Mouse (Mus musculus) urinary bladder, postnatal 10 days (tissue): ENCODE measurements around the gene Selenok.

Experiments used
- DNase-seq: peaks from one replicate; pipeline ENCODE4 v3.0.0; 2022; ENCODE audit warnings: low spot score

Gene Selenok

DNA sequence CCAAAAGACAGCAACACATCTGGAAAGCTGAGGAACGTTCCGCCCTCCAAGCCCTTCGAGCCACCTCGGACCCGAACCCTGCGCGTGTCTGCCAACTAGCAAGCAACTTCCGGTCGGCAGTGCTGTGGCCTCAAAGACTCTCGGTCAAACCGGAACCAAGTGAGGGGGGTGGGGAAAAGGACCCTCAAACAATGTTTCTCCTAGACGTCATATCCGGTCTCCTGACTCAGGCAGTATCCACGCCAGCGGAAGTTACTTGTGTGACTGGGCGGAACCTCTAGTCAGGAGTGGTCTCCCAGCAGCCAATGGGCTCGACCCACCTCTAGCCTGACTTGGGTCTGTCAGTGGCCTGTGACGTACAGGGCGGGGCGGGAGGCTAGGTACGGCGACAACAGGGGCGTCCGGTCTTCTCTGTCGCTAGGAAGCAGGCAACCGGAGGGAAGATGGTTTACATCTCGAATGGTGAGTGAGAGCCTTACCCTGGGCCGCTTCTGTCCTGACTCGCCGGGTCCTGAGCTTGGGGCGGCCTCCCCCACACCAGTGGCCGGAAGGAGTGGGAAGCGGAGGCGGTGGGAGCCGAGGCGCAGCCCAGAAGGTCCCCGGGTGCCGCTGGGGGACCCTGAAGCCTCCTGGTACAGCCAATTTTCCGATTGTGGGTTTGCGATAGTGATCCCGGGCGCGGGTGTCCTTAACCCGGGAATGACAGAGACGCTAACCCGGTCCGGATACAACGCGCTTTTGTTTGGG is at the start of gene Selenok:
Selenok (plus strand) TSS at position 234 of the 747 bp plus-strand sequence.
- peak; percentile 82 for DNase-seq

DNA sequence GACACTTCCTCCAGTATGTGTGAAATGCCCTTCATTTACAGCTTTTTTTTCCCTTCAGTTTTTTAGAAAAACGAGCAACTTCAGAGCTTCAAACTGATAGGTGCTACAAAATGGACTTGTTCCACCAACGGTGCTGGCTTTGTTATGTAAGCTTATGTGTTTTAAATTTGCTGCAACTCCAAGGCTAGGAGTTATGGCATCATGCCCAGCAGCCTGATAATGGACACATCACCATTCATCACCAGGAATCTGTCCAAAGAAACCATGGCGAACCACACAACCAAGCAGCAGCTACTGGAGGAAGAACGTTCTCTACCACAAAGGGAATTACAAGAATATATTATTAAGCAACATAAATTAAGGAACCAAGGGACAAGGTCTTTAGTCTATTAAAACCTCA is 39.1 kb upstream of the Selenok start:
- DNase-seq = no peak

DNA sequence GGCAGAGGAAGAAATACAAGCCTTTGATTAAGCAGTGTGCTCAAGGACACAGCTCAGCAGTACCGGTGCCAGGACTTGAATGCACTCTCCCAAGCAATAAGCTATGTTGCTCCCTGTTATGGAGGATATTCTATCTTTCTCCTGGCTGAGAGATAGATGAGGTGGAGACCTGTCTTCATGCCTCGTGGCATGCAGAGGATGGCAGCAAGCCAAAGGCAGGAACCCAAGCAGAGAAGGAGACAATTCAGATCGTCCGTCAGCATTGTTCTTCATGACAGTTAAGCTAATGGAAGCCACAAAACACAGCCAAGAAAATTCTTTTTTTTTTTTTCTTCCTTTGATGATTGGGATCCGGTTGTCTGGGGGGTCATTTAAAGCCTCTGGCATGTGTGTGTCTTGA is 32.6 kb upstream of the Selenok start:
- no peak for DNase-seq

DNA sequence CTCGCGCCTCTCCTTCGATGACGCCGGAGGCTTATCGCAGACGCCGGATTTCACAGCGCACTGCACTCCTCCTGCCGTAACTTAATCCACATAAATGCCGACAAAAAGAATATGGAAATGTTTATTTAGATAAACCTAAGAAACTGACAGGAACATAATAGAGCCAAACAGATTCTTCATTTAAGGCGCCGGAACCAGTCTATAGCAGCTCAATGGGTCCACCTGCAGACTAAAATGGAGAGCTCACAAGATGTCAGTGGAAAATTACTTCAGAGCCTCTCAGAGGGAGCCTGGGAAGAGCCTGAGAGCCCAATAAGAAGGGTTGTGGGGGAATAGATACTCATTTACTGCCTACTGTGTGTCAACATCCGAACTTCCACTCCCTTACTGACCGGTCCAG is 30.6 kb upstream of the Selenok start:
- DNase-seq = no peak

DNA sequence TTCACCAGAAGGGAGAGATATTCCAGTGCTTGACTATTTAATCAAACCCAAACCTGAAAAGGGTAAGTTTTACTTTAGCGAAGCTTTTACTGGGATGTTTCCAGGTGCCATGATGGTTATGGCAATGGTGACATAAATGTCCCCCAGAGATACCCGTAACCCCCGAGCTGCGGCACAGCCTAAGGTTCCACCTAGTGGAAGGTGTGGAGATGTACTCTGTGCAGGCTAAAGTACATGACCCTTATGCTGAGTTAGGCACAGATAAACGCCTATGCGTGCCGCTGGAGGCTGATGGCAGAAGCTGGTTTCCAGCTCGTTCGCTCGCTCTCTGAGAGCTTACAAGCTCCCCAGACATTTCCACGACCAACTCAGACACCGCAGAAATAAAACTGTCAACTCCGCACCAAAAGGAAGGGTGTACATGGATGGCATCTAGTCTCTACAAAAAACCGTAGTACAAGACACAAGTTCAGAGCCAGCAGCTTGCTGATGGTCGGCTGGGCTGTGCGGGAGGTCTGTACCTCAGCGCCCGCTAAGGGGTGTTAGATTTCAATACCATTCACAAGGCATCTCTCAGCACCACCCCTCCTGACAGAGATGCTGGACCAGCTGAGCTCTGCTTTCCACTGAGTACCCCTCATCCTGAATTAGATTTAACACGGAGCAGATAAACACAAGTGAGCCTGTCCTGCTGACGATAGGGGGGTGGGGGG is 28.4 kb upstream of the Selenok start:
- DNase-seq = no peak

DNA sequence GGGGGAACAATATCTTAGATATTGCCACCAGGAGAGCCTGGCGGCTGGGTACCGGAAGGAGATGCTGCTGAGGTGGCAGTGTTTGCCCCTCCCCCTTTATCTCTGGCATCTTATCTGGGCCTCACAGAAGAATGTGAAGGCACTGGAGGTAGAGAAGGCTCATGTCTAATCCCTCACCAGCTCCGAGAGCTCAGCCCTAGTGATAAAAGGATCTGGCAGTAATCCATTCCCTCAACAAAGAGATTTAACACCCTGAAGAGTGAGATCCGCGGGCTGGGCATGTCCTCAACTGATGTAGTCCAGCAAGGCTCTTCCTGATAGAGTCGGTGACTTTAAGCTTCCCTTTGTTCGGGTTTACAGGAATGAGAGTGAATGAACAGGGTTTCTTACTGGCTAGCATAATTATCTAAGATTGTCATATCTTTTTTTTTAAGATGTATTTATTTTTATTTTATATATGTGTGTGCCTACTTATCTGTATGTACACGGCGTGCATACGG is 27.7 kb upstream of the Selenok start:
- no peak for DNase-seq

DNA sequence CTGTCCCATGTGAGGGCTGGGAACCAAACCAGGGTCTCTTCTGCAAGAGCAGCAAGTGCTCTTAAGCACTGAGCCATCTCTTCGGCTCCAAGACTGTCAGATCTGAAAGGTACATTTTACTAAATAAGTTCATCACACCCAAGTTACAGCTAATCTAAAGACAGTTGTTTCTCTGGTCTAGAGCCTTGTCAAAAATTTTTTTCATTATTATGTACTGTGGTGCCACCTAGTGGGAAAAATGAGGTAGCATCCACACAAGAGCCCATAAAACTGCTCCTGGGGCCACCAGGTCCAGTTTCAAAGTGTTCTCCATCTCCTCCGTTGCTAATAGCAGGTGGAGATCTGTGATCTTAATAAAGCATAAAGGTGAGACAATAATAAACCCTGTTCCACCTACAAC is 27.2 kb upstream of the Selenok start:
- no peak for DNase-seq

DNA sequence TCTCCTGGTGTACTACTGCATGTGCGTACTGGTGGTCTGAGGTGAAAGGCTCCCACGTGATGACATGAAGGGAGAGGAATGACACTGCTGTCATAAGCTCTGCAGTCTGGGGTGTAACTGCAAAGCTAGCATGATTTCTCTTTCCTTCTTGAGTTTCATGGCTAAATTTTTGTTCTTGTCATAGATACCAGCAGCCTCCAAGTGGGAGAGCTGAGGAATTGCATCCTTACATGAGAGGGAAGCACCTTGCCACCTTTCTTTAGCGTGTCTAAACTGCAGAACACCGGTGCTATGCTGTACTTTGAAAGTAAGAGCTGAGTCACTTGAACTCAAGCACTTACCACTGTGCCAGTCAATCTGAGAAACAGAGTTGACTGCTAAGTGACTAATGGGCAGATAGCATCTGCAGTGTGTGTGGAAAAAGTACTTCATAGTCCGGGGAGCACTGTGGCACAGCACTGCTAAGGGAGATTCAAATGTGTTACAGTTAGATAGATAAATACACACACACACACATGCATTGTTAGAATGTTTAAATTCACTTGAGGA is 21.3 kb upstream of the Selenok start:
- DNase-seq = no peak

DNA sequence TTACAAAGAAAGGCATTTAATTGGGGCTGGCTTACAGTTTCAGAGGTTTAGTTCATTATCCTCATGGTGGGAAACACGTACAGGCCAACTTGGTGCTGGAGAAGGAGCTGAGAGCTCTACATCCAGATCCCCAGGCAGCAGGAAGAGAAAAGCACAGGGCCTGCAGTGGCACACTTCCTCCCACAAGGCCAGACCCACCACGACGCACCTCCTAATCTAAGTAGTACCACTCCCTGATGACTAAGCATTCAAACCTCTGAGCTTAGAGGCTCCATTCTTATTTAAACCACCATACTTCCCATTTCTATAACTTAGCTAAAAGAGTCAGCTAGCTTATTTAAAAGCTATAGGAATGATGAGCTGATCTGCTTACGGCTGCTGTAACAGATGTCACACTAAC is 17.3 kb upstream of the Selenok start:
- no peak for DNase-seq

DNA sequence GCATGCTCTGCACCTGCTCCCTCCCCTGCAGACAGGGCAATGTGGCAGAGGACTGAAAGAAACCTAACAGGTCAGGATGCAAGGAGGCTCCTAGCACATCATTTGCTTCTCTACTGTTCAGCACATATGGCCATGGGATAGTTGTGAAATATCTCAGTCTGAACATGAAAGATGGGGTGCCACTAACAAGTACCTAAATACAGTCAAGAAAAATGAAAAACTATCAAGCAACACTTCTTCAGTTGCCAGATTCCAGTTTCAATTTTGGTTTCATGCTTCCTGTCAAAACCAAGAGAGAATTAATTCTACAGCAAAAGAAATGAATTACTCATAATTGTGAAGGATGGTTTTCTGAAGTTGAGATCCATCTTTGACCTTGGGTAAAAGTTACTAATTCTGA is 10.7 kb upstream of the Selenok start:
- no peak for DNase-seq

DNA sequence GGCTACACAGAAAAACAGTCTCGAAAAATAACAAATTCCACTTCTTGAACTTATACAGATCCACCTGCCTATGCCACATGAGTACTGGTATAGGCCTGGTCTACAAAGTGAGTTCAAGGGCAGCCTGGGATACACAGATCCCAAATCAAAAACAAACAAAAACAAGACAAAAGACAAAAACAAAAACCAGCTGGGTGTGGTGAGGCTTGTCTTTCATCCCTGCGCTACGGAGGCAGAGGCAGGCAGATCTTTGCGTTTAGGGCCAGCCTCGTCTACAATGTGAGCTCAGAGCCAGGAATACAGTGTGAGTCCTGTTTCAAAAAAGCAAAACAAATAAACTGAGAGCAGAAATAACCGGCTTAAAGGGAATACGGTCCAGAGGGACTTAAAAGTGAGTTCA is 497 bp upstream of the Selenok start:
- DNase-seq = no peak

DNA sequence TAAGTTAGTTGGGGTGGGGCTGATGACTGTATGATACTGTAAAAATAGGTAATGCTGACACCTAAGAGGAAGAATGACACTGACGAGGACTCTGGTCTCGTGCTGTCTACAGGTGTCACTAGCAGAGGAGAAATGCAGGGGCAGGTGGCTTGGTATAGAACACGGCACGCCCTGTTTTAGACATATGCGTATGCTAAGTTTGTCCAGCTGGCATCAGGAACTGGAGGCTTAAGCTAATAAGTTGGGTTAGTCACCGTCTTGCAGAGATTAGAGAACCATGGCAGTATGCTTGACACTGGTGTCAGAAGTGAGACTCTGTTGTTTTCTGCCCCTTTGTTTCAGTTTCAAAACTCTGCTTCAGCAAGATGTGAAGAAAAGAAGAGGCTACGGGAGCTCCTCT is 3.3 kb downstream of the Selenok start:
- no peak for DNase-seq

DNA sequence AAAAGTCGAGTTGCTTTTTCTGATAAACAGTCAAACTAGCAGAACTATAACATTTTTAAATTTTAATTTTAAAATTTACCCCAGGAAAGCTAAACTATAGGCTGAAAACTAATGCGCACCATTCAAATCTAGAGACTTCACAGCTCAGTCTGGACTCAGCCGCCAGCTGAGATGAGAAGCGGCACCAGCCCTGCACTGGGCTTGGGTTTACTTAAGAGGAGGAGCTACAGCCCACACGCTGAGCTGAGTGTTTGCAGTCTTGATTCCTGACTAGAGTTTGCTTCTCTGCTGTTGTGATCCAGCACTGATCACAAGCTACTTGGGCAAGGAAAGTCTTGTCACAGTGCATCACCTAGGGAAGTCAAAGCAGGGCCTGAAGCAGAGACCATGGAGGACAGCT is 3.9 kb downstream of the Selenok start:
- DNase-seq = no peak

DNA sequence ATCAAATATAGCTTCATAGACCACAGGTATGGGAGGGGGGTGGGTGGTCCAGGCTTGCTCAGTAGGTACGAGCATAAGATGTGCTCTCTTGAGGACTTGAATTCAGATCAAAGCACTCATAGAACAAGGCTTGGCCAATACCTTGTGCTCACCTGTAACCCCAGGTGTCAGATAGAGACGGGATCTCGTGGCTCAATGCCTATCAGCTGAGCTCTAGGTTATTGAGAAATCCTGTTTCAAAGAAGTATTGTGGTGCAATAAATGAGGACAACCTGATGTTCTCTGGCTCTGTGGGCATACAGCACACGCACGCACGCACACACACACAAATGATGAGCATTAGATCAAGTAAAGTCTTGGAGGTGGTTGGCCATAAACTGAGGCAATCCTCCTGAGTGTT is 8.8 kb downstream of the Selenok start:
- no peak for DNase-seq

DNA sequence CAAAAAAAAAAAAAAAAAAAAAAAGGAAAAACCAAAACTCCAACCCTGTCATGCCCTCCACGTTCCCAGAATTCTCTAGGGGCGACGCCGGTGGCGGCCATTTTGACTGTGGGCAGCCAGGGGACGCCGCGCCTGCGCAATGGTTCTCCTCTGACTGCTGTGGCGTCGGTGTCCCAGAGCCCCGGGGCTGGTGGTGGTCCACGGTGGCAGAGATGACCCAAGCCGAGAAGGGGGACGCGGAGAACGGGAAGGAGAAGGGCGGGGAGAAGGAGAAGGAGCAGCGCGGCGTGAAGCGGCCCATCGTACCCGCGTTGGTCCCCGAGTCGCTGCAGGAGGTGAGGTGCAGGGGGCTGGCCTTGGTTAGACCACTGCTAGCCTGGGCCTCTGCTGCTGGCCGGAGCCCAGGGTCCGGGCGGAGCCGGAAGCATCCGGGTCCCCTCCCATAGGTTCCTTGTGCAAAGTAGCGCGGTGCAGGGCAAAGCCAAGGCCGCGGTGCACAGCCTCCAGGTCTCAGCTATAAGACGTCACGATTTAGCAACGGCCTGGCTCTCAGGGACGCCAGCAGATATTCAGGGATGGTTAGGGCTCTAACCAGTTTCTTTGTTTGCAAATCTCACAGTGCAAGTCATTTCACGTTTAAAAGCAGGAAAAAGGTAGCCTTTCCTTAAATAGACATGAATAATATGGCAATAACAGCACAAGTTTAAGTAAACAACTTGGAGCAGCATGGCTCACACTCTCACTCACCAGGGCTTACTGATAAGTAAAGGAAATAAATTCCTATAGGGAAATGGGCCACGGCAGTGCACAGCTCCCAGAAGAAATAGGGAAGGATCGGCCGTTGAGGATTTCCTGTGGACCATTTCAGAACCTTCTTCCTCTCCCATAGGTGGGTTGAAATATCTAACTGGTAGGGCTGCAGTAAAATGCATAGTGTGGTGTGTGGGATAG is 10.4 kb downstream of the Selenok start, which contains the start of gene Actr8:
Actr8 (plus strand) TSS at position 84 of the 951 bp plus-strand sequence.
- peak; percentile 76 for DNase-seq

DNA sequence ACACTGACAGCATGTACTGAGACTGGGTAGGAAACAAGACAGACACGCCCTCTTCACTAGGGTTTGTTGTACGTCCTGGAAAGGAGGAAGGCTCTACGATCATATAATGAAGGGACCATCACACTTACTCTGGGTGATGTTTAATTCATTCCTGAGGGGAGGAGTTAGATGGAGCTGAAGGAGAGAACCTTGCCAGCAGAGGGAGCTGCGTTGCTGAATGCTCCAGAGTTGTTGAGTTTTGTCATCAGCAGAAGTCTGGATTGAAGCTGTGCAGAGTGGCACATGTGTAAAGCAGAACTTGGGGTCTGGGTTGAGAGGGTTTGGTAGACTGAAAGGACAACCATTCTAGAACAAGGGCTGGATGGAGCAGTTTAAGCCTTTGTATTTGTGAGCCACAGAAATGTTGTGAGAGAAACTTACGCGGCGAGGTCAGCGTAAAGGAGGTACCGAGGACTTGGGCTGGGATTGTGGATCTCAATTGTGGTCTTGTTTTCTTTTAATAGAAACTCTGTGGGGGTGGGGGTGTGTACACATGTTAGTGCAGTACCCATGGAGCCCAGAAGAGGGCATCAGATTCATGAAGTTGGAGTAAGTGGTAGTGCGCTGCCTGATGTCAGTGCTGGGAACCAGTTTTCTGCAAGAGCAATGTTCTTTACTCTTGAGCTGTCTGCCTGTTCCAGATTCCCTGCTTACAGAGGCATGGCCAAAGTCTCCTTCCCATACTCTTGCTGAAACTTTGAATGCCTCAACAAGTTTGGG is 12.5 kb downstream of the Selenok start:
- DNase-seq = no peak

DNA sequence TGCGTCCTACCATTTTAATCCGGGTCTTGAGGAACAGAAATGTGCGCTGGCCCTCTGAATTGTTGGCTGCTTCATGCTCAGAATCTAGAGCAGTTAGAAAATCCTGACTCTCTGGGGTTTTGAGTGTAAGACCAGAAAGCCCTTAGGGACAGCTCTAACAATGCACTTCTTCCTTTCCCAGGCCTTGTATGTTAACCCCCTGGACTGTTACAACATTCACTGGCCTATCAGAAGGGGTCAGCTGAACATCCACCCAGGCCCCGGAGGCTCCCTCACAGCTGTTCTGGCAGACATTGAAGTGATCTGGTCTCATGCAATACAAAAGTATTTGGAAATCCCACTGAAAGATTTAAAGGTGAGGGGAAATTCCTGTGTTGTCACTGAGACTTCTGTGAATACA is 18.0 kb downstream of the Selenok start:
- no peak for DNase-seq

DNA sequence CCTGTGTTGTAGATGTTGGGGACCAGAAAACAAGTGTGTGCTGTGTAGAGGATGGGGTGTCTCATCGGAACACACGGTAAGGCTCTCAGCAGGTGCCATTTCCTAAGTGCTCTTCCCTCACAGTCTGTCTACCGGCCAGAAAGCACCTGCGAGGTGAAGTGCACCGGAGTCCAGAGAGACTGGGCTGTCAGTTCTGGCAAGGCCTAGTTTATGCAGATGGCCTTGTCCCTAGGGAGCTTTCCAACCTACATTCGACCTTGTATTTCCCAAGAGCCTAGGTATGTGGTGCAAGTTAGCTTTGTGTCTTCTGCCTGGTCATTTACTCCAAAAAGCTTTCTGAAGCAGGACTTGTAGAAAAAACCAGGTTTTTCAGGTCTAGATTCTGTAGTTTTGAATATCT is 19.2 kb downstream of the Selenok start:
- DNase-seq = no peak

DNA sequence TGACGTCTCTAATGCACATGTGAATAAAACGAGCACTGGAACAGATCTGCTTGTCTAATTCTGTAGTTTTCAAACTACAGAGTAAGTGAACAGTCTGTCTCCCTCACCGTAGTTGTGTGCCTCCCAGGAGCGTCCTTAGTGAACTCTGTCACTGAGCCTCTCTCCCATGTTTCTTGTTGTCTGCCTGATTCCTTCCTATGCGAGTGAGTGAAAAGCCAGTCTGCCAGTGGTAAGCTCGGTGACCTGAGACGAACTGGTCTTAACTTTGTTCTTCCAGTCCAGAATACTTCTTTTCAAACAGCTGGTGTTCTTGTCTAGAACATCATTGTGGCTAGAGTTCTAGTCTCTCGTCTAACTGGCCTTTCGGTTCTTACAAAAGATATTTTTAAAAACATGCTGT is 19.6 kb downstream of the Selenok start:
- no peak for DNase-seq

DNA sequence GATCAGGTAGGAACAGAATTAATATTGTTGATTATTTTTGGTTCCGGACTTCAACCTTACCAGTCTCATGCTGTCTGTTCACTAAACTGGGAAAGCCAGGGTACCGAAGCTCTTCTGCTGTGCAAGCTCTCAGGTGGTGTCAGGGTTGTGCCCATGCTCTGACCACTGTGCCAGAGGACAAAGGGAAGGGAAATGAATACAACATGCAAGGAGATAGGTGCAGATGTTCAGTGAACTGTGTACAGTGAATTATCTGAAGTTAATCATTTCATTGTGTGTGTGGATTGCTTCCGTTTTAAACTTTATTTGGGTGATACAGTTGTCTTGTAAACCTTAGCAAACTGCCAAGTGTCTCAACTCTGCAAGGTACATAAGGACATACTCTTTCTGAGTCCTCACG is 20.2 kb downstream of the Selenok start:
- DNase-seq = no peak

DNA sequence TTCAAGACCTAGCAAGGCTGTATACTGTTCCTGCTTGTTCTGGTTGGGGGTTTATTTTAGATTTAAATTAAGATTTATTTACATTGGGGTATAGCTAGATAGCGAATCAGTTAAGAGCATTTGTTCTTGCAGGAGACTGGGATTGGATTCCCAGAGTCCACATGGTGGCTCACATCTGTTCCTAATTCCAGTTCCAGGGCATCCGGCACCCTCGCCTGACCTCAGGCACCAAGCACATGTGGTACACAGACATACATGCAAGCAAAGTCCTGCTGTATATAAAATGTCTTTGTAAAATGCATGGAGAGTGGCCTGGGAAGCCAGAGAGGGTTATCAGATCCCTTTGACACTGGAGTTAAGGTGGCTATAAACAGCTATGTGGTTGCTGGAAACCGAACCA is 26.9 kb downstream of the Selenok start:
- DNase-seq = no peak
